Mouse (Mus musculus): ENCODE measurements around the gene Sigmar1. TPM values are rescaled to one million over a fixed set of nuclear protein-coding genes. Genes with fewer than 3 reads are reported as not detected.

Gene Sigmar1
- polyA plus RNA-seq, 1 experiment from 2014 or later: 65.7 TPM

DNA sequence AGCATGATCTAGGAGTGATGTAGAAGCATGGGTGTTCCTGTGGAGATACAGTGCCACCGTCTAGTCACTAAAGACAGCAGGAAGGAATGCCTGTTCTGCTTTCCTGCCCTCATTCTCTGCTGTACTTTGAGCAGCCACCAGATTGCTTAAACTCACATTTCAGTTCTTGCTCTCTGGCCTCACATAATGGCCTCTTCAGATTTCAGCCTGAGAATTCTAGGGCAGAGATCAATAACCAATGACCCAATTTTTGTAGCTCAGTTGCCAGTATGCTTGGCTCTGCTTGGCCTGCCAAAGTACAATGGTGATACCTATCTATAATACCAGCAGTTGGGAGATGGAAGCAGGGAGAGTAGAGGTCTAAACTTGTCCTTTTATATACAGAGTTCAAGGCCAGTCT lies 10.9 kb downstream of the Sigmar1 start:
- no peak overlapping the region for H3K27ac ChIP-seq
- H3K9me3 ChIP-seq: no peaks in the 10 kb centered on the region
- 81% methylated on average over 1 of the region's 1 CpGs for WGBS
- H3K9ac ChIP-seq: no peak overlapping the region
- no peak overlapping the region for H3K4me3 ChIP-seq
- H3K4me1 ChIP-seq: peaks cover 9% of the 10 kb centered on the region
- H3K36me3 ChIP-seq (replicated peaks): no peaks in the 10 kb centered on the region
- no peak overlapping the region for H3K4me2 ChIP-seq
- no peak for ATAC-seq (replicated peaks)
- no peaks in the 10 kb centered on the region for H3K27me3 ChIP-seq (replicated peaks)

DNA sequence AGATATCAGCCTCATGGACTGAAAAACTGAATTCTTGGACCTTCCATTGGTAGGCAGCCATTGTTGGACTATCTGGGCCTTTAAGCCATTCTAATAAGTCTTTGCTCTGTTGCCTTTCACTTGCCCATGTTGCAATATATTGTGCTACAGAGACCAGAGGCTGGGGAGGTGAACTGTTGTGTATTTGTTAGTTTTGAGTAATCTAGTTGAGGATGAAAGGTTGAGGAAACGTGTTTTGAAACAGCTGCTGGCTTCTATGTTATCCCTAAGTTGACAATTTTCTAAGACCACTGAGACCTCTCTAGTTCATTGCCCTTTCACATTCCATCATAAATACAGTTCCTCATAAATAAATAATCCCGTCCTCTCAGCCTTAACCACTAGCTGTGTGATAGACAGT lies 11.8 kb downstream of the Sigmar1 start:
- no peak overlapping the region for H3K4me3 ChIP-seq
- H3K4me1 ChIP-seq: peaks cover 18% of the 10 kb centered on the region
- WGBS: 76% methylated on average over 2 of the region's 2 CpGs
- H3K4me2 ChIP-seq: no peak overlapping the region
- H3K36me3 ChIP-seq (replicated peaks): peaks cover under 1% of the 10 kb centered on the region; the same call in 1 of the 2 replicates
- ATAC-seq (replicated peaks): no peak
- H3K9ac ChIP-seq: no peak overlapping the region
- H3K27me3 ChIP-seq (replicated peaks): no peaks in the 10 kb centered on the region
- H3K9me3 ChIP-seq: no peaks in the 10 kb centered on the region
- no peak overlapping the region for H3K27ac ChIP-seq

- Histone ChIP-seq H3K9me3 (no peaks in the 10 kb centered on the region), H3K9ac (peak overlapping the region; percentile 60), H3K27ac (peak overlapping the region; percentile 79), H3K4me3 (peak overlapping the region; percentile 63), H3K27me3 (replicated peaks) (no peaks in the 10 kb centered on the region), H3K36me3 (replicated peaks) (peaks cover 6% of the 10 kb centered on the region; the same call in 1 of the 2 replicates), H3K4me2 (peak overlapping the region; percentile 78), H3K4me1 (peaks cover 21% of the 10 kb centered on the region)
- peak; percentile 96 for ATAC-seq (replicated peaks)
- under 1% methylated on average over 27 of the region's 27 CpGs for WGBS
Measured at GRCm38 (mm10) chr4:41741158-41741560, 14.8 kb downstream of the Sigmar1 start.

- peak; percentile 87 for ATAC-seq (replicated peaks)
- Histone ChIP-seq H3K27me3 (replicated peaks) (no peaks in the 10 kb centered on the region), H3K9ac (peak overlapping the region; percentile 60), H3K4me3 (peak overlapping the region; percentile 63), H3K36me3 (replicated peaks) (peaks cover 6% of the 10 kb centered on the region; the same call in 1 of the 2 replicates), H3K9me3 (no peaks in the 10 kb centered on the region), H3K4me1 (peaks cover 21% of the 10 kb centered on the region), H3K27ac (peak overlapping the region; percentile 79), H3K4me2 (peak overlapping the region; percentile 78)
- WGBS: under 1% methylated on average over 48 of the region's 48 CpGs
Measured at GRCm38 (mm10) chr4:41740380-41741157, 15.4 kb downstream of the Sigmar1 start.

- no peak for ATAC-seq (replicated peaks)
- H3K4me2 ChIP-seq: peak overlapping the region; percentile 78; the same call in 1 of the 2 replicates
- H3K9ac ChIP-seq: no peak overlapping the region
- H3K4me1 ChIP-seq: peaks cover 21% of the 10 kb centered on the region
- peaks cover 5% of the 10 kb centered on the region; the same call in 1 of the 2 replicates for H3K27me3 ChIP-seq (replicated peaks)
- H3K4me3 ChIP-seq: no peak overlapping the region
- peaks cover 6% of the 10 kb centered on the region; the same call in 1 of the 2 replicates for H3K36me3 ChIP-seq (replicated peaks)
- H3K27ac ChIP-seq: no peak overlapping the region
- H3K9me3 ChIP-seq: no peaks in the 10 kb centered on the region
- WGBS: 94% methylated on average over 13 of the region's 13 CpGs
Measured at GRCm38 (mm10) chr4:41739260-41739659, 16.7 kb downstream of the Sigmar1 start.

DNA sequence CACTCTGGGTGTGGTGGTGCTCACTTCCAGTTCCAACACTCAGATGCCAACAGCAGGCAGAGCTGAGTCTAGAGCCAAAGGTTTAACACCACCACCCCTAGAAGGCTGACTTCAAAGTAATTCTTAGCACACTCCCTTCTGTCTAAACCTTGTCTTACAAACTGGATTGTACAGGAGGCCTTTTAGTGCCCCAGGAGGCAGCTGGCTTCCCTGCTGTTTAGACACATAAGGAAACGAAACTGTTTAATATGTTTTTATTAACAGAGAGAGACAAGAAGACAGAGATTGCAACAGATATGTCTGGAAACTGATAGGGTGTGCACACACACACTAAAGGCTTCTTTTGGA lies 17.7 kb downstream of the Sigmar1 start:
- Histone ChIP-seq H3K4me3 (no peak overlapping the region), H3K27ac (no peak overlapping the region), H3K4me1 (peaks cover 21% of the 10 kb centered on the region), H3K9ac (no peak overlapping the region), H3K9me3 (no peaks in the 10 kb centered on the region), H3K27me3 (replicated peaks) (peaks cover 10% of the 10 kb centered on the region), H3K4me2 (no peak overlapping the region), H3K36me3 (replicated peaks) (peaks cover 6% of the 10 kb centered on the region; the same call in 1 of the 2 replicates)
- 62% methylated on average over 1 of the region's 1 CpGs for WGBS
- no peak for ATAC-seq (replicated peaks)

- H3K27me3 ChIP-seq (replicated peaks): peaks cover 15% of the 10 kb centered on the region
- H3K4me1 ChIP-seq: peaks cover 21% of the 10 kb centered on the region
- no peaks in the 10 kb centered on the region for H3K9me3 ChIP-seq
- no peak overlapping the region for H3K9ac ChIP-seq
- peaks cover 6% of the 10 kb centered on the region; the same call in 1 of the 2 replicates for H3K36me3 ChIP-seq (replicated peaks)
- H3K4me3 ChIP-seq: no peak overlapping the region
- H3K27ac ChIP-seq: no peak overlapping the region
- H3K4me2 ChIP-seq: no peak overlapping the region
- 44% methylated on average over 8 of the region's 8 CpGs for WGBS
- 0 out of 2 replicates have a peak, but pooled peaks have one; percentile 35 for ATAC-seq (replicated peaks)
Measured at GRCm38 (mm10) chr4:41737602-41738255, 18.2 kb downstream of the Sigmar1 start.

DNA sequence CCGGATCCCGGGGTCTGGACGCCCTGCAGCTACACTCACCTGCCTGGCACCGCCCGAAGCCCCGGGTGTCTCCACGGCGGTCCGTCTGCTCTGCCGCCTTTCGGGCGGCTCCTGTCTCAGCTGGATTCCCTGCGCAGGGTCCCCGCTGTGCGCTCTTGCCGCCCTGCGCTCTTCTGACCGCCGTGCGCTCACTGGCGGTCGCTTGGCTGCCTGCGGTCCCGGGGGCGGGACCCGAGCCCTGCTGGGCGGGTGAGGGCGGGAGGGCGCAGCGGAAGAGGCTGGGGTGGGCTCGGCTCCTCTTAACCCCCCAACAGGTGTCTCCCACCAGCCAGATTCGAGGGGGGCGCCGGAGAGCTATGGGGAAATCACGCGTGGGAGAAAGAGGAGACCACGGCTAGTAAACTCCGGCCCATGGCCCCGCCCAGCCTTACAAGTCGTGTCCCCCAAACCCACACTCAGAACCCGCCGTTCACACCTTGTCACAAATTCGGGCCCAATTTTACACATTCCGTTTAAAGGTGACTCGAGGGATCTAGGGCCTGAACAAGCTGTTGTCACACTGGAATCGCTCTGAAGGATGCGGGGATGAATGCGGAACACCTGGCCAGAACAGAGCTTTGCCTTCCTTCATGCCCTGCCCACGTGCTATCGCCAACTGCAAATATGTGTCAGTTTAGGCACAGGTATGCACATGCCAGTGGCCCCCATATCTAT lies 24.7 kb downstream of the Sigmar1 start, which contains the start of gene Arid3c:
Arid3c (minus strand) TSS at position 91 of the 714 bp plus-strand sequence.
- H3K27me3 ChIP-seq (replicated peaks): peaks cover 70% of the 10 kb centered on the region
- peak within 1 kb of the TSS; percentile 39 for H3K4me3 ChIP-seq
- H3K4me1 ChIP-seq: peaks cover 15% of the 10 kb centered on the region
- peak within 1 kb of the TSS; percentile 74 for H3K4me2 ChIP-seq
- no peaks in the 10 kb centered on the region for H3K36me3 ChIP-seq (replicated peaks)
- 2% methylated on average over 50 of the region's 50 CpGs for WGBS
- no peak within 1 kb of the TSS for H3K27ac ChIP-seq
- peak within 1 kb of the TSS; percentile 26; the same call in 1 of the 2 replicates for H3K9ac ChIP-seq
- no peaks in the 10 kb centered on the region for H3K9me3 ChIP-seq
- no peak for ATAC-seq (replicated peaks)

- Histone ChIP-seq H3K4me3 (no peak overlapping the region), H3K36me3 (replicated peaks) (no peaks in the 10 kb centered on the region), H3K27me3 (replicated peaks) (peaks cover 75% of the 10 kb centered on the region), H3K4me1 (peaks cover 26% of the 10 kb centered on the region), H3K4me2 (no peak overlapping the region), H3K9ac (no peak overlapping the region), H3K9me3 (no peaks in the 10 kb centered on the region), H3K27ac (no peak overlapping the region)
- WGBS: 10% methylated on average over 20 of the region's 20 CpGs
- no peak for ATAC-seq (replicated peaks)
Measured at GRCm38 (mm10) chr4:41726826-41727621, 28.9 kb downstream of the Sigmar1 start.

- peak within 1 kb of the TSS; percentile 65 for H3K27ac ChIP-seq
- H3K4me3 ChIP-seq: peak within 1 kb of the TSS; percentile 86
- peaks cover 40% of the 10 kb centered on the region for H3K27me3 ChIP-seq (replicated peaks)
- peak within 1 kb of the TSS; percentile 66 for H3K4me2 ChIP-seq
- no peaks in the 10 kb centered on the region for H3K9me3 ChIP-seq
- peaks cover 13% of the 10 kb centered on the region; the same call in 1 of the 2 replicates for H3K36me3 ChIP-seq (replicated peaks)
- H3K4me1 ChIP-seq: peaks cover 23% of the 10 kb centered on the region
- peak within 1 kb of the TSS; percentile 92 for H3K9ac ChIP-seq
- WGBS: under 1% methylated on average over 27 of the region's 27 CpGs
- peak; percentile 96 for ATAC-seq (replicated peaks)
Measured at GRCm38 (mm10) chr4:41722918-41723351, 33.0 kb downstream of the Sigmar1 start, which contains the start of gene Dctn3. Gene Dctn3 (minus strand): TSS chr4:41723170.

- 77% methylated on average over 6 of the region's 6 CpGs for WGBS
- H3K36me3 ChIP-seq (replicated peaks): peaks cover 25% of the 10 kb centered on the region; the same call in 1 of the 2 replicates
Measured at GRCm38 (mm10) chr4:41716834-41717233, 39.1 kb downstream of the Sigmar1 start.

More at GRCm38 (mm10) chr4:41716834-41717233, 39.1 kb downstream of the Sigmar1 start:
- Histone ChIP-seq H3K4me2 (no peak overlapping the region), H3K27ac (no peak overlapping the region), H3K9me3 (no peaks in the 10 kb centered on the region), H3K4me1 (peaks cover 31% of the 10 kb centered on the region), H3K4me3 (no peak overlapping the region), H3K9ac (no peak overlapping the region), H3K27me3 (replicated peaks) (no peaks in the 10 kb centered on the region)
- no peak for ATAC-seq (replicated peaks)

Data from midbrain, embryonic 15.5 days (tissue).